ENCODE assay signal across 10 mouse cellular contexts in the genomic region with DNA sequence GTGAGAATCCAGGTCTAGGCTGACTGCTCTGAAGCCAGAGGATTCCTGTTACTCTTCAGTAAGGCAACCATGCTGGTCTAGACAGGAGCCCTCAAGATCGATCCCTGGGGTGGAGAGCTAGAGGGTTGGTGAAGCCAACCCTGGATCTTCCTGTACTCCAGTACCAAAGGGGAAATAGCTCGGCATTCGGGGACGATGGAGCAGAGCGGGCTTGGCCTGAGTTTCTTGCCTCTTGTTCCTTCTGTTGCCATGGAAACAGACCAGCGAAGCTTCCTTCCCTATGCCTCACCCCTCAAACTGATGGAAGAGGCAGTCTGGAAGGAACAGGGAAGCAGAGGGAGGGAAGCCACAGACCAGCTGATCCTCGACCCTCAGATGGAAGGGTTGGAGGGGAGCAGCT. TPM values are rescaled to one million over a fixed set of nuclear protein-coding genes. Genes with fewer than 3 reads are reported as not detected.
A peak's percentile ranks its signal among the peaks of the same experiment; 100 is the strongest.
DNase-seq lines count a peak whose midpoint lies in the region; ATAC-seq lines count a peak whose summit lies in the region.
"Had no signal": no experiment of that assay in that cellular context is flagged by ENCODE, and none has a peak within 500 bp of the region (broad histone marks: within the 10 kb centered on the region; RNA-seq: fewer than 3 reads in every experiment).

No protein-coding gene starts in this region.

- H3K9ac ChIP-seq in neural tube, embryonic 11.5 days (ENCODE audit: low read length), result no peak overlapping the region
- H3K9ac ChIP-seq: liver, embryonic 13.5 days had no signal

- peak; percentile 32 for DNase-seq in neural tube, embryonic 11.5 days (ENCODE audit: low spot score)
- no peak for DNase-seq in neural tube, embryonic 10.5 days (ENCODE audit: extremely low spot score, low spot score)
- DNase-seq in mesoderm, embryonic 11.5 days (ENCODE audit: low read depth, low spot score), result peak; percentile 30
- DNase-seq in telencephalon, adult 2 months (ENCODE audit: low read depth, low spot score), result peak; percentile 71
- no peak for DNase-seq in urinary bladder, postnatal 4 days (ENCODE audit: low spot score in 2 of 2)
- no peak for DNase-seq in lung, postnatal 4 days
- no peak for DNase-seq in kidney, adult 9 months
- DNase-seq: kidney, adult 11 months; liver, embryonic 13.5 days had no signal

- H3K27ac ChIP-seq in neural tube, embryonic 11.5 days (ENCODE audit: low read depth, low read length), result no peak overlapping the region
- H3K27ac ChIP-seq: liver, embryonic 13.5 days had no signal

- no peak overlapping the region for H3K4me2 ChIP-seq in neural tube, embryonic 11.5 days (ENCODE audit: low read depth)
- H3K4me2 ChIP-seq: liver, embryonic 13.5 days had no signal

- peaks cover 3% of the 10 kb centered on the region; the same call in 1 of the 2 replicates for H3K4me1 ChIP-seq in neural tube, embryonic 11.5 days (ENCODE audit: control insufficient read depth, insufficient read depth, low read length)
- H3K4me1 ChIP-seq: liver, embryonic 13.5 days had no signal

- no peak for ATAC-seq in neural tube, embryonic 11.5 days (ENCODE audit: insufficient read depth, low FRiP score, low TSS enrichment)
- ATAC-seq in frontal cortex, adult (ENCODE audit: low TSS enrichment), result peak; percentile 29

- no peaks in the 10 kb centered on the region for H3K27me3 ChIP-seq in neural tube, embryonic 11.5 days (ENCODE audit: control insufficient read depth, insufficient read depth, low read length)
- H3K27me3 ChIP-seq: liver, embryonic 13.5 days had no signal

- H3K36me3 ChIP-seq in neural tube, embryonic 11.5 days (ENCODE audit: control insufficient read depth, insufficient read depth, low read length), result no peaks in the 10 kb centered on the region
- H3K36me3 ChIP-seq: liver, embryonic 13.5 days had no signal

- WGBS in neural tube, embryonic 11.5 days, result 28% methylated on average over 7 of the region's 7 CpGs

- no peak overlapping the region for H3K4me3 ChIP-seq in neural tube, embryonic 11.5 days (ENCODE audit: low read depth, low read length)
- H3K4me3 ChIP-seq: liver, embryonic 13.5 days had no signal

- no peaks in the 10 kb centered on the region for H3K9me3 ChIP-seq in neural tube, embryonic 11.5 days (ENCODE audit: control insufficient read depth, low read length)
- H3K9me3 ChIP-seq: liver, embryonic 13.5 days had no signal

RNA-seq across cellular contexts. Expression of gene Rasgef1a, which starts 8.3 kb away (rescaled TPM):
- 0.13 and 0.14 TPM in 2 replicates for polyA plus RNA-seq in neural tube, embryonic 11.5 days (2014; fragmentation: Nextera tagmentation; extraction: Ambion mirVana)

Comparison
In these comparisons a context has a peak if more than half of its experiments do, and no peak if none do; other contexts are left out.
1. DNase-seq: peak in neural tube, embryonic 11.5 days (single experiment), mesoderm, embryonic 11.5 days (single experiment) and telencephalon, adult 2 months (single experiment); none in neural tube, embryonic 10.5 days (single experiment), urinary bladder, postnatal 4 days (0 of 2), lung, postnatal 4 days (0 of 2) and kidney, adult 9 months (single experiment).